Mouse (Mus musculus): ENCODE measurements around the gene Uxs1. TPM values are rescaled to one million over a fixed set of nuclear protein-coding genes. Genes with fewer than 3 reads are reported as not detected.

Gene Uxs1
- 13.7 TPM for polyA plus RNA-seq (2017; shearing (Covaris generic))

DNA sequence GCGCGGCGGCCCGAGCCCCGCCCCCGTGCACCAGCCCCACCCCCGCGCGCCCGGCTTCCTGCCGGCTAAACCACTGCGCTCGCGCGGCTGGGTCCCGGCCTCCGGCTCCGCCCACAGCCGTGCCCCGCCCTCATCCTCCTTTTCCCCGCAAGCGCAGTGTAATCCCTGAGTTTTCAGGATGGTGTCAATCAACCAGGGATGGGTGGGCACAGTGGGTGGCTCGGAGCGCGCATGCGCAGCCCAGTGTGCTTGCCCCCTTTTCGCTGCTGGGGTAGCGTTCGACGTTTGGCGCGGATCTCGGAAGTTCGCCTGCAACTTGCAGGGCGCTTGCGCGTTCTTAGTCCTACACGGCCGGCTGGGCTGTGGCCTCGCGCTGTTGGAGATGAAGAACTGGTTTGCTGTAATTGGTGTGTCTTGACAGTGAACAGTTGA, at the start of gene Uxs1:
Gene Uxs1 (minus strand): TSS at position 38 of the 432 bp plus-strand sequence.

DNA sequence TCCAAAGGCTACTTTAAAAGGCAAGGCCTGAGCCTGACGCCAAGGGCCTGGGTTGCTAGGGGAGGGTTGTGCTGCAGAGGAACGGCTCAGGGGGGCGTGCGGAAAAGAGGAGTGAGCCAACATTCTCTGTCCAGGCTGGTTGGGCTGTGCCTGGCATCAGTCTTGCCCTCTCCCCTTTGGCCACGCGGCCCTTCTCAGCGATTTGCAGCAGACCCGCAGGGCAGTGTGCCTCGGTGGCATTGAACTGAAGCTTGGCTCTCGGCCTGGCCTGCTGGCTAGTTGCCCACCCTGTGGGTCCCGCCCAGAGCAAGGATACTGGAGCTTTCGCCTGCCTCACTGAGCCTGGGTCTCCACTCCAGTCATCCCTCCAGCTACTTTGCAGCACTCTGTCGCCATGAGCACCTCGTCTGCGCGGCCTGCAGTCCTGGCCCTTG, 97.1 kb downstream of the Uxs1 start, which contains the start of gene 1500015O10Rik:
Gene 1500015O10Rik (plus strand): TSS at position 112 of the 434 bp plus-strand sequence.

Other genes starting within 250 kb of the Uxs1 start
- gene 1500015O10Rik, start 97.2 kb downstream of the Uxs1 start, polyA plus RNA-seq (2017; shearing (Covaris generic)): 0.31 TPM
- 192 TPM for gene Tpp2, start 105.8 kb upstream of the Uxs1 start, polyA plus RNA-seq (2017; shearing (Covaris generic))
- gene Mettl21c, start 192.2 kb upstream of the Uxs1 start, polyA plus RNA-seq (2017; shearing (Covaris generic)): 1.2 TPM
- gene Gm8251, start 234.1 kb upstream of the Uxs1 start, polyA plus RNA-seq (2017; shearing (Covaris generic)): 0.15 TPM

All from CD4-positive, CD25-positive, alpha-beta regulatory T cell, adult 9 weeks (primary cell).